Mouse (Mus musculus): ENCODE results near the gene Tle4. TPM values are rescaled to one million over a fixed set of nuclear protein-coding genes. Genes with fewer than 3 reads are reported as not detected.

Gene Tle4
- polyA plus RNA-seq, 1 experiment, result 16.0 TPM

- H3K4me1 ChIP-seq (ENCODE audit: control insufficient read depth, insufficient read depth, low read length), result peaks cover 2% of the 10 kb centered on the region; the same call in 1 of the 2 replicates
- no peak overlapping the region for H3K4me3 ChIP-seq (replicated peaks; ENCODE audit: extremely low read depth, low read depth, low read length)
- DNase-seq, result no peak
- WGBS, result 85% methylated on average over 1 of the region's 1 CpGs
- TF ChIP-seq CTCF (IDR thresholded peaks at IDR 0.05; ENCODE audit: insufficient read depth, low read length), result no peak
- TF ChIP-seq POLR2A (IDR thresholded peaks at IDR 0.05; ENCODE audit: borderline replicate concordance, extremely low read depth, low read depth, low read length), result no peak
These were observed 54.5 kb downstream of the Tle4 start for GRCm38 (mm10) chr19:14543305-14543704.

- Histone ChIP-seq H3K4me1 (ENCODE audit: control insufficient read depth, insufficient read depth, low read length) (peaks cover 2% of the 10 kb centered on the region; the same call in 1 of the 2 replicates), H3K4me3 (replicated peaks; ENCODE audit: extremely low read depth, low read depth, low read length) (no peak overlapping the region)
- WGBS, result 91% methylated on average over 3 of the region's 3 CpGs
These were observed 57.2 kb downstream of the Tle4 start for GRCm38 (mm10) chr19:14540678-14541077.

GRCm38 (mm10) chr19:14536676-14537075, 61.2 kb downstream of the Tle4 start:
- Histone ChIP-seq H3K4me1 (ENCODE audit: control insufficient read depth, insufficient read depth, low read length) (0 out of 2 replicates have a peak, but pooled peaks cover 2% of the 10 kb centered on the region), H3K4me3 (replicated peaks; ENCODE audit: extremely low read depth, low read depth, low read length) (no peak overlapping the region)
- 91% methylated on average over 2 of the region's 2 CpGs for WGBS
- DNase-seq, result no peak
- TF ChIP-seq CTCF (IDR thresholded peaks at IDR 0.05; ENCODE audit: insufficient read depth, low read length) (no peak), POLR2A (IDR thresholded peaks at IDR 0.05; ENCODE audit: borderline replicate concordance, extremely low read depth, low read depth, low read length) (no peak)

More at GRCm38 (mm10) chr19:14540678-14541077, 57.2 kb downstream of the Tle4 start:
- DNase-seq, result no peak
- no peak for TF ChIP-seq CTCF (IDR thresholded peaks at IDR 0.05; ENCODE audit: insufficient read depth, low read length)
- TF ChIP-seq POLR2A (IDR thresholded peaks at IDR 0.05; ENCODE audit: borderline replicate concordance, extremely low read depth, low read depth, low read length), result no peak

GRCm38 (mm10) chr19:14534447-14534846, 63.4 kb downstream of the Tle4 start:
- H3K4me1 ChIP-seq (ENCODE audit: control insufficient read depth, insufficient read depth, low read length), result 0 out of 2 replicates have a peak, but pooled peaks cover 2% of the 10 kb centered on the region
- TF ChIP-seq POLR2A (IDR thresholded peaks at IDR 0.05; ENCODE audit: borderline replicate concordance, extremely low read depth, low read depth, low read length) (no peak), CTCF (IDR thresholded peaks at IDR 0.05; ENCODE audit: insufficient read depth, low read length) (no peak)
- DNase-seq, result no peak
- H3K4me3 ChIP-seq (replicated peaks; ENCODE audit: extremely low read depth, low read depth, low read length), result no peak overlapping the region

GRCm38 (mm10) chr19:14532861-14533260, 65.0 kb downstream of the Tle4 start:
- WGBS, result 96% methylated on average over 6 of the region's 6 CpGs
- no peak for DNase-seq
- TF ChIP-seq POLR2A (IDR thresholded peaks at IDR 0.05; ENCODE audit: borderline replicate concordance, extremely low read depth, low read depth, low read length) (no peak), CTCF (IDR thresholded peaks at IDR 0.05; ENCODE audit: insufficient read depth, low read length) (no peak)
- Histone ChIP-seq H3K4me1 (ENCODE audit: control insufficient read depth, insufficient read depth, low read length) (0 out of 2 replicates have a peak, but pooled peaks cover 2% of the 10 kb centered on the region), H3K4me3 (replicated peaks; ENCODE audit: extremely low read depth, low read depth, low read length) (no peak overlapping the region)

GRCm38 (mm10) chr19:14520098-14520802, 77.6 kb downstream of the Tle4 start:
- no peak for TF ChIP-seq CTCF (IDR thresholded peaks at IDR 0.05; ENCODE audit: insufficient read depth, low read length)
- no peak for TF ChIP-seq POLR2A (IDR thresholded peaks at IDR 0.05; ENCODE audit: borderline replicate concordance, extremely low read depth, low read depth, low read length)
- H3K4me1 ChIP-seq (ENCODE audit: control insufficient read depth, insufficient read depth, low read length), result no peaks in the 10 kb centered on the region; the same call in 1 of the 2 replicates
- H3K4me3 ChIP-seq (replicated peaks; ENCODE audit: extremely low read depth, low read depth, low read length), result no peak overlapping the region
- 71% methylated on average over 2 of the region's 2 CpGs for WGBS
- DNase-seq, result no peak

- WGBS, result 91% methylated on average over 7 of the region's 7 CpGs
- H3K4me3 ChIP-seq (replicated peaks; ENCODE audit: extremely low read depth, low read depth, low read length), result no peak overlapping the region
- H3K4me1 ChIP-seq (ENCODE audit: control insufficient read depth, insufficient read depth, low read length), result no peaks in the 10 kb centered on the region
- DNase-seq, result no peak
- no peak for TF ChIP-seq CTCF (IDR thresholded peaks at IDR 0.05; ENCODE audit: insufficient read depth, low read length)
- TF ChIP-seq POLR2A (IDR thresholded peaks at IDR 0.05; ENCODE audit: borderline replicate concordance, extremely low read depth, low read depth, low read length), result no peak
These were observed 78.7 kb downstream of the Tle4 start for GRCm38 (mm10) chr19:14519186-14519585.

- Histone ChIP-seq H3K4me1 (ENCODE audit: control insufficient read depth, insufficient read depth, low read length) (no peaks in the 10 kb centered on the region), H3K4me3 (replicated peaks; ENCODE audit: extremely low read depth, low read depth, low read length) (no peak overlapping the region)
- no peak for TF ChIP-seq CTCF (IDR thresholded peaks at IDR 0.05; ENCODE audit: insufficient read depth, low read length)
- TF ChIP-seq POLR2A (IDR thresholded peaks at IDR 0.05; ENCODE audit: borderline replicate concordance, extremely low read depth, low read depth, low read length), result no peak
- 75% methylated on average over 9 of the region's 9 CpGs for WGBS
- no peak for DNase-seq
These were observed 79.3 kb downstream of the Tle4 start for GRCm38 (mm10) chr19:14518438-14519044.

- no peak for DNase-seq
- TF ChIP-seq CTCF (IDR thresholded peaks at IDR 0.05; ENCODE audit: insufficient read depth, low read length) (no peak), POLR2A (IDR thresholded peaks at IDR 0.05; ENCODE audit: borderline replicate concordance, extremely low read depth, low read depth, low read length) (no peak)
- no peaks in the 10 kb centered on the region for H3K4me1 ChIP-seq (ENCODE audit: control insufficient read depth, insufficient read depth, low read length)
- WGBS, result 78% methylated on average over 1 of the region's 1 CpGs
- no peak overlapping the region for H3K4me3 ChIP-seq (replicated peaks; ENCODE audit: extremely low read depth, low read depth, low read length)
These were observed 81.4 kb downstream of the Tle4 start for GRCm38 (mm10) chr19:14516420-14516819.

GRCm38 (mm10) chr19:14508819-14509218, 89.0 kb downstream of the Tle4 start:
- Histone ChIP-seq H3K4me1 (ENCODE audit: control insufficient read depth, insufficient read depth, low read length) (peaks cover 13% of the 10 kb centered on the region), H3K4me3 (replicated peaks; ENCODE audit: extremely low read depth, low read depth, low read length) (no peak overlapping the region)
- no peak for TF ChIP-seq POLR2A (IDR thresholded peaks at IDR 0.05; ENCODE audit: borderline replicate concordance, extremely low read depth, low read depth, low read length)
- no peak for TF ChIP-seq CTCF (IDR thresholded peaks at IDR 0.05; ENCODE audit: insufficient read depth, low read length)
- WGBS, result 80% methylated on average over 4 of the region's 4 CpGs
- DNase-seq, result no peak

Measured in lung, adult 2 months (tissue).